Mouse (Mus musculus) megakaryocyte, embryonic 14.5 days (primary cell): ENCODE data around the gene Noxo1. TPM values are rescaled to one million over a fixed set of nuclear protein-coding genes. Genes with fewer than 3 reads are reported as not detected.

ENCODE experiments used
- H3K27me3 ChIP-seq: replicated peaks from 2 replicates; pipeline ENCODE3; 2012; ENCODE audit warnings: inconsistent platforms
- H3K36me3 ChIP-seq: replicated peaks from 2 replicates; pipeline ENCODE3; 2012; ENCODE audit warnings: low read length, inconsistent platforms, mixed read lengths
- H3K4me1 ChIP-seq: 2 replicates; pipeline ENCODE4 v1.6.1; 2012; ENCODE audit warnings: inconsistent platforms
- H3K4me3 ChIP-seq: replicated peaks from 2 replicates; pipeline ENCODE3; 2012; ENCODE audit warnings: moderate library complexity, mild to moderate bottlenecking, inconsistent platforms
- H3K9me3 ChIP-seq: 2 replicates; pipeline ENCODE4 v1.6.1; 2012; ENCODE audit warnings: inconsistent platforms
- FLI1 ChIP-seq: IDR thresholded peaks from 2 replicates; pipeline ENCODE4 v1.6.1; 2012; ENCODE audit warnings: low read length, inconsistent platforms, mixed read lengths
- GATA1 ChIP-seq: IDR thresholded peaks from 3 replicates; pipeline ENCODE4 v1.6.1; 2012; ENCODE audit warnings: mixed read lengths, low read length, inconsistent platforms, borderline replicate concordance
- polyA plus RNA-seq: library from polyadenylated mRNA; stranded (reverse); fragments of >175 nt; gene quantifications from 2 replicates; pipeline ENCODE4 v1.2.3, GENCODE M21; 2012; ENCODE audit warnings: low replicate concordance; ENCODE audit not compliant: insufficient read depth

The Noxo1 gene
- polyA plus RNA-seq: 1.5 and 2.1 TPM in 2 replicates

GRCm38 (mm10) chr17:24696011-24696697, at the start of gene Noxo1, which contains the start of gene Gfer:
TSS of gene Noxo1 (plus strand) at chr17:24696234.
TSS of gene Gfer (minus strand) at chr17:24696156.
- peaks cover 44% of the 10 kb centered on the region for H3K36me3 ChIP-seq
- H3K27me3 ChIP-seq: no peaks in the 10 kb centered on the region
- H3K4me1 ChIP-seq: peaks cover 53% of the 10 kb centered on the region
- H3K9me3 ChIP-seq: no peaks in the 10 kb centered on the region
- peak within 1 kb of the TSS; percentile 99 for H3K4me3 ChIP-seq
- TF ChIP-seq GATA1 (no peak), FLI1 (no peak)

- H3K4me3 ChIP-seq: no peak overlapping the region
- no peaks in the 10 kb centered on the region for H3K36me3 ChIP-seq
- peaks cover 95% of the 10 kb centered on the region for H3K27me3 ChIP-seq
- H3K4me1 ChIP-seq: peaks cover 51% of the 10 kb centered on the region
- TF ChIP-seq GATA1 (no peak), FLI1 (no peak)
- no peaks in the 10 kb centered on the region for H3K9me3 ChIP-seq
Observed at GRCm38 (mm10) chr17:24646381-24646780, 49.7 kb upstream of the Noxo1 start.

GRCm38 (mm10) chr17:24647493-24647892, 48.5 kb upstream of the Noxo1 start:
- Histone ChIP-seq H3K4me1 (peaks cover 51% of the 10 kb centered on the region), H3K27me3 (peaks cover 96% of the 10 kb centered on the region), H3K9me3 (no peaks in the 10 kb centered on the region; the same call in 1 of the 2 replicates), H3K4me3 (no peak overlapping the region), H3K36me3 (no peaks in the 10 kb centered on the region)
- TF ChIP-seq FLI1 (no peak), GATA1 (no peak)

GRCm38 (mm10) chr17:24648731-24649377, 47.2 kb upstream of the Noxo1 start:
- Histone ChIP-seq H3K27me3 (peaks cover 92% of the 10 kb centered on the region), H3K4me3 (no peak overlapping the region), H3K4me1 (peaks cover 52% of the 10 kb centered on the region), H3K36me3 (no peaks in the 10 kb centered on the region), H3K9me3 (no peaks in the 10 kb centered on the region; the same call in 1 of the 2 replicates)
- TF ChIP-seq FLI1: no peak
- TF ChIP-seq GATA1: no peak

- Histone ChIP-seq H3K4me1 (peaks cover 47% of the 10 kb centered on the region), H3K36me3 (no peaks in the 10 kb centered on the region), H3K9me3 (no peaks in the 10 kb centered on the region; the same call in 1 of the 2 replicates), H3K27me3 (peaks cover 92% of the 10 kb centered on the region), H3K4me3 (peak overlapping the region; percentile 90)
- TF ChIP-seq GATA1 (no peak), FLI1 (no peak)
Observed at GRCm38 (mm10) chr17:24649581-24650069, 46.4 kb upstream of the Noxo1 start.

- Histone ChIP-seq H3K9me3 (no peaks in the 10 kb centered on the region; the same call in 1 of the 2 replicates), H3K27me3 (peaks cover 90% of the 10 kb centered on the region), H3K4me3 (peak within 1 kb of the TSS; percentile 90), H3K4me1 (peaks cover 42% of the 10 kb centered on the region), H3K36me3 (no peaks in the 10 kb centered on the region)
- TF ChIP-seq FLI1 (no peak), GATA1 (no peak)
Observed at GRCm38 (mm10) chr17:24650070-24650616, 45.9 kb upstream of the Noxo1 start, which contains the start of gene Slc9a3r2. TSS of gene Slc9a3r2 (minus strand) at chr17:24650327.

- Histone ChIP-seq H3K4me3 (no peak overlapping the region), H3K9me3 (no peaks in the 10 kb centered on the region; the same call in 1 of the 2 replicates), H3K36me3 (no peaks in the 10 kb centered on the region), H3K4me1 (peaks cover 36% of the 10 kb centered on the region), H3K27me3 (peaks cover 84% of the 10 kb centered on the region)
- TF ChIP-seq GATA1: no peak
- TF ChIP-seq FLI1: no peak
Observed at GRCm38 (mm10) chr17:24650766-24651165, 45.3 kb upstream of the Noxo1 start.

- Histone ChIP-seq H3K9me3 (no peaks in the 10 kb centered on the region; the same call in 1 of the 2 replicates), H3K27me3 (peaks cover 85% of the 10 kb centered on the region), H3K4me3 (no peak overlapping the region), H3K4me1 (peaks cover 35% of the 10 kb centered on the region), H3K36me3 (no peaks in the 10 kb centered on the region)
- no peak for TF ChIP-seq GATA1
- TF ChIP-seq FLI1: no peak
Observed at GRCm38 (mm10) chr17:24651835-24652234, 44.2 kb upstream of the Noxo1 start.

GRCm38 (mm10) chr17:24653967-24654710, 41.9 kb upstream of the Noxo1 start:
- no peaks in the 10 kb centered on the region; the same call in 1 of the 2 replicates for H3K9me3 ChIP-seq
- H3K36me3 ChIP-seq: no peaks in the 10 kb centered on the region
- H3K27me3 ChIP-seq: peaks cover 86% of the 10 kb centered on the region
- H3K4me3 ChIP-seq: peak overlapping the region; percentile 65
- TF ChIP-seq GATA1 (no peak), FLI1 (no peak)
- peaks cover 34% of the 10 kb centered on the region for H3K4me1 ChIP-seq
